Mouse (Mus musculus): ENCODE results near the gene Trim11.
A peak's percentile ranks its signal among the peaks of the same experiment; 100 is the strongest.
"Not testable (repeated sequence)": the region's sequence is repeated elsewhere in the genome, so short reads cannot be mapped to it uniquely, and the experiment has no call there.

Gene Trim11

DNA sequence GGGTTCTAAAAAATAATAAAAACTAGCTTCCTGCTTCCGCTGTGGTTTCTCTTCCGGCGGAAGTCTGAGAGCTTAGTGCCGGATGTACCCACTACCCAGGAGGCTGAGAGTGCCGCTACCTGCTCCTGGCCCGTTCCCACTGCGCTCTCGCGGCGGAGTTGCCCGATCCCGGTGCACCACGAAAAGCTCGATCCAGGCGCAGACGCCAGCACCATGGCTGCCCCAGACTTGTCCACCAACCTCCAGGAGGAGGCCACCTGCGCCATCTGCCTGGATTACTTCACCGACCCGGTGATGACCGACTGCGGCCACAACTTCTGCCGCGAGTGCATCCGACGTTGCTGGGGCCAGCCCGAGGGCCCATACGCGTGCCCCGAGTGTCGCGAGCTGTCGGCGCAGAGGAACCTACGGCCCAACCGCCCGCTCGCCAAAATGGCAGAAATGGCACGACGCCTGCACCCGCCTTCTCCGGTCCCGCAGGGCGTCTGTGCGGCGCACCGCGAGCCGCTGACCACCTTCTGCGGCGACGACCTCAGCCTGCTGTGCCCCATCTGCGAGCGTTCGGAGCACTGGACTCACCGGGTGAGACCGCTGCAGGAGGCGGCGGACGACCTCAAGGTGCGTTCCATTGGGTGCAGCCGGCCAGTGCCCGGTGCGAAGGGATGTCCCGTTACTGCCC, at the start of gene Trim11:
Gene Trim11, plus strand, starts transcription at position 67 of the 679 bp plus-strand sequence.
- DNase-seq (ENCODE audit: low read depth, low spot score): peak; percentile 43

- no peak for DNase-seq (ENCODE audit: low read depth, low spot score)
Measured at GRCm38 (mm10) chr11:58929055-58929454, 48.8 kb upstream of the Trim11 start.

DNA sequence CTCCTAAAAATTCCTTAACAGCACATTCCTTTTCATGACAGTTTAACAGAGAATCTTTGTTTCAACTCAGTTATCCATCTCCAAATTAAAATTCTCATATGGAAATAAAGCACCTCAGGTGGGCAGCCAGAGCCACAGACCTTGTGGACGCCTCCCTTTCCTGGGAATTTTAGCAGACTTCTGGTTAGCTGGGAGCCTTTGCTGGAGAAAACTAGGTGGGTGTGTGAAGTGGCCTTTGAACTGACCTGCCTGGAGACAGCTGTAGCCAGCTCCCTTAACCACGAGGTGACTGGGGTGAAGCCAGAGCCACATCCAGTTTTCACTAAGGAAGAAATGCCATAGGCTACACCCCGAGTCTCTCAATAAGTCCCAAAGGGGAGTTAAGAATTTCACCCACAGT, 48.3 kb upstream of the Trim11 start:
- no peak for DNase-seq (ENCODE audit: low read depth, low spot score)

- DNase-seq (ENCODE audit: low read depth, low spot score): no peak
Measured at GRCm38 (mm10) chr11:58930254-58930653, 47.6 kb upstream of the Trim11 start.

GRCm38 (mm10) chr11:58931576-58931975, 46.3 kb upstream of the Trim11 start:
- no peak for DNase-seq (ENCODE audit: low read depth, low spot score)

DNA sequence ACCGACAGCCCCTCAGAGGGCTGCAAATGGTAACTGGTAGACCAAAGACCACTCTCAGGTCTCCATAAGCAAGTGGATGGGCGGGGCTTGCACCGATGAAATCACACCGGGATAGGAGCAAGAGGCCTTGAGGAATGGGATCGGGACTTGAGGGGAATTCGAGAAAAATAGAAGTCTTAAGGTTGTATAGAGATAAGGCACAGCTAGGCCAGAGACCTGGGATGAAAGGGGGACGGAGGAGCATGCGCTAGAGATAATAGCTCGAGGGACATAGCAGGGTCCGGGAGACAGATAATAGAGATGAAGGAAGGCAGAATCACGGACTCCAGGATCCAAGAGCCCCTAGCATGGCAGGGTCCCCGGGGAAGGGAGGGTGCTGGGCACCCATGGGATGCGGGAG, 40.0 kb upstream of the Trim11 start:
- DNase-seq (ENCODE audit: low read depth, low spot score): no peak

GRCm38 (mm10) chr11:58938322-58939087, 39.4 kb upstream of the Trim11 start, which contains the start of gene Rnf187:
Gene Rnf187 (minus strand): TSS chr11:58938916.
- DNase-seq (ENCODE audit: low read depth, low spot score): peak; percentile 85

- DNase-seq (ENCODE audit: low read depth, low spot score): no peak
Measured at GRCm38 (mm10) chr11:58939088-58939439, 38.8 kb upstream of the Trim11 start.

- DNase-seq (ENCODE audit: low read depth, low spot score): no peak
Measured at GRCm38 (mm10) chr11:58944136-58944535, 33.8 kb upstream of the Trim11 start.

- DNase-seq (ENCODE audit: low read depth, low spot score): no peak
Measured at GRCm38 (mm10) chr11:58947306-58947705, 30.6 kb upstream of the Trim11 start.

DNA sequence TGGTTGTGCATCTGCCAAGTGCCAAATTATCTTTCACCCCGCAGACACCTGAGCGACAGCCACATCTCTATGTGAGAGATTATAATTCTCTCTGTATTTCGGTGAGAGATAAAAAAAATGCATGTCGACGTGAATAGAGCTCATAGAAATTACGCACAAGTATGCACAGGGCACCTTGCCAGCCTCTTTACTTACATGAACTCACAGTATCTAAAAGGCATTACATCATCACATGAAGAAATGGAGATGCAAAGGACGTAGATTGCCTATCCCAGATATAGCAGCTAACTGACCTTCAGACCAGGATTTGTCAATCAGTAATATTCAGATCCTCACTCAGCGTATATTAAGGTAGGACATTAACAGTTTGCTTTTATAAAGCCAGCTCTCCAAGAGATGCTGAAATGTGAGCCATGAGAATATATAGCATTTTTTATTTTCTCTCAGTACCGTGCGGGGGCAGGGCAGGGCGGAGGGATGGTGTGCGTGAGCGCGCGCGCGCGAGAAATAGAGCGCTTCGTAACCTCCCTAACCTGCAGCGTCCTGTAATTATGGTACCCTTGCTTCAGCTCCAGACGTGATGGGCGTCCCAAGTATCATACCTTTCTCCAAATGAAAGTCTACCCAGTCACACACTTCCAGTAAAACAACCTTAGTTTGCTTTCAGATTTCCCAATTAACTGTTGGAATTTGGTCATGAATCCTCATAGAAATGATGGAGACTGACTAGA, 29.9 kb upstream of the Trim11 start:
- DNase-seq (ENCODE audit: low read depth, low spot score): peak; percentile 64

GRCm38 (mm10) chr11:58948542-58949479, 29.1 kb upstream of the Trim11 start, which contains the start of gene Hist3h2ba:
Gene Hist3h2ba (plus strand): TSS chr11:58948920.
- peak; percentile 97 for DNase-seq (ENCODE audit: low read depth, low spot score)

GRCm38 (mm10) chr11:58949480-58950431, 28.1 kb upstream of the Trim11 start:
- peak; percentile 77 for DNase-seq (ENCODE audit: low read depth, low spot score)

DNA sequence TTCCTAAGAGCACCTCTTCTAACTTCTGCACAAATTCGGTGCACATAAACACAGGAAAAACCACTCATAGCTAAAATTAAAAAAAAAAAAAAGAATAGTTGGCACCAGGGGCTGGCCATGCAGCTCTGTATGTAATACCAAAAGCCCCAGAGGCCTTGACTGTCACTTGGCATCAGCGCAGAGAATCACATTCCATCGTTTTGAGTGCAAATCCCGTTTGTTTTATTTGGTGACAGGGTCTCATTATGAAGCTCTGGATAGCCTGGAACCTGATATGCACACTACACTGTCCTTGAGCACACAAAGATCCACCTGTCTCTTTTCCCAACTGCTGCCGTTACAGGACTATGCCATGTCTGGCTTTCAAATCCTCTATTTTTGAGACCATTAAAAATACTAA, 26.7 kb upstream of the Trim11 start:
- DNase-seq (ENCODE audit: low read depth, low spot score): no peak

- DNase-seq (ENCODE audit: low read depth, low spot score): no peak
Measured at GRCm38 (mm10) chr11:58953351-58954169, 24.3 kb upstream of the Trim11 start.

- DNase-seq (ENCODE audit: low read depth, low spot score): not testable (repeated sequence)
Measured at GRCm38 (mm10) chr11:58954170-58954419, 23.8 kb upstream of the Trim11 start.

DNA sequence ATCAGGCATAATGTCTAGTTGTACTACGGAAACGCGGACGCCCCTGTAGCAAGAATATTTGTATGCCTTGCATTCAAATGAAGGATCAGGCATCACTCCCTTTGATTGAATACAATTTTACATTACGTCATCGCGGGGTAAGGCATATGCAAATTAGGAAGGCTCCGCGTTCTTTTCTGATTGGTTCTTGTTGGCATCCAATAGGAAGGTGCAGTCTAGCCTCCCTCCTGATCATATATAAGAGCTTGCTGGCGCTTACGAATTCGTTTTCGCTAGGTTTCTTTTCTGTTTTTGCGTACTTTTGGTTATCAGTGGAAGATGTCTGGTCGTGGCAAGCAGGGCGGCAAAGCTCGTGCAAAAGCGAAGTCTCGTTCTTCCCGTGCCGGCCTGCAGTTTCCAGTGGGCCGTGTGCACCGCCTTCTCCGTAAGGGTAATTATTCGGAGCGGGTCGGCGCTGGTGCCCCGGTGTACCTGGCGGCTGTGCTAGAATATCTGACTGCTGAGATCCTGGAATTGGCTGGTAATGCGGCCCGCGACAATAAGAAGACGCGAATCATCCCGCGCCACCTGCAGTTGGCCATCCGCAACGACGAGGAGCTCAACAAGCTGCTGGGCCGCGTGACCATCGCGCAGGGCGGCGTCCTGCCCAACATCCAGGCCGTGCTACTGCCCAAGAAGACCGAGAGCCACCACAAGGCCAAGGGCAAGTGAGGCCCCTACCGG, 23.3 kb upstream of the Trim11 start, which contains the start of the genes Hist3h2a and Trim17:
Gene Hist3h2a, plus strand, starts transcription at position 266 of the 723 bp plus-strand sequence.
Gene Trim17, plus strand, starts transcription at position 266 of the 723 bp plus-strand sequence.
- DNase-seq (ENCODE audit: low read depth, low spot score): peak; percentile 99

DNA sequence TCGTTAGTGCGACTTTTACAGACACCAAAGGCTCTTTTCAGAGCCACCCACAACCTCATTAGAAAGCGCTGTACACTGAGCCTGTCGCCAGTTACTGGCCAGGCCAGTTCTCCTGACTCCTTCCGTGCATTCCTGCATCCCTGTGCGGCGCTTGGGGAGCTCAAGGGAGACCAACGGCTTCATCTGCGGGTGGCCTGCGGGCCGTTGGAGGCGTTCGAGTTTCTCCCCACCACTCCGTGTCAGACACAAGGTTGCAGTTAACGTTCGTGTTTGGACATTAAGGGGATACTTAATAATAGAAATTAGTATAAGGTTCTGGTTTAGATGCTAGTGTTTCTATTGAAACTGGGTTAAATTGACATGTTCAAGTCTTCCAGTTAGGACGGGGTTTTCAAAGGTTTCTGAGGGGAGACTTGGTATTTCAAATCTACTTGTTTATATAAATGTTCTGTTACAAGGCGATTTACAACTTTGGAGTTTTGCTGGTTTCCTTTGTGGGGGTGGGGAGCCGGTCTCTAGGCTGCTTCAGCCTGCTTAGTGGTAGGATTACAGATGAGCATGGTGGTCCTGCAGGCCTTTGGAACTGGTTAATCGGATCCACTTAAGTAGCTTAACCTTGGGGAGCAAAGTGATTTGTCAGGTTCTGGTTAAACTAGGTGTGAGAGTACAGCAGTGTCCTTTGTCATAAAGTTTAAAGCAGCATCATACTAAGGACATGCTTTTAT, 22.6 kb upstream of the Trim11 start:
- DNase-seq (ENCODE audit: low read depth, low spot score): no peak
